Mouse (Mus musculus): ENCODE data around the gene Havcr2. TPM values are rescaled to one million over a fixed set of nuclear protein-coding genes. Genes with fewer than 3 reads are reported as not detected.

Gene Havcr2
- polyA plus RNA-seq, 1 experiment from 2014 or later, result 0.38 TPM

- Histone ChIP-seq H3K4me3 (ENCODE audit: low read depth, low read length) (no peak overlapping the region), H3K4me2 (ENCODE audit: low read depth, low read length) (0 out of 2 replicates have a peak overlapping the region, but pooled peaks have one; percentile 17), H3K27ac (ENCODE audit: low read length) (no peak overlapping the region), H3K36me3 (ENCODE audit: control insufficient read depth, insufficient read depth) (peaks cover 4% of the 10 kb centered on the region), H3K4me1 (ENCODE audit: control insufficient read depth, low read depth, low read length) (no peaks in the 10 kb centered on the region; the same call in 1 of the 2 replicates), H3K27me3 (ENCODE audit: control insufficient read depth, insufficient read depth, low read depth, low read length) (no peaks in the 10 kb centered on the region), H3K9ac (ENCODE audit: low read depth, low read length) (no peak overlapping the region; the same call in 1 of the 2 replicates), H3K9me3 (replicated peaks; ENCODE audit: control insufficient read depth, low read length) (no peaks in the 10 kb centered on the region)
- WGBS (ENCODE audit: insufficient replicate concordance), result 21% methylated on average over 13 of the region's 13 CpGs
- no peak for ATAC-seq (ENCODE audit: low read depth)
These were observed 6.9 kb upstream of the Havcr2 start for GRCm38 (mm10) chr11:46447644-46448484.

GRCm38 (mm10) chr11:46449461-46450080 lies 5.2 kb upstream of the Havcr2 start:
- H3K4me2 ChIP-seq (ENCODE audit: low read depth, low read length), result no peak overlapping the region
- no peak overlapping the region for H3K4me3 ChIP-seq (ENCODE audit: low read depth, low read length)
- H3K9ac ChIP-seq (ENCODE audit: low read depth, low read length), result no peak overlapping the region
- H3K9me3 ChIP-seq (replicated peaks; ENCODE audit: control insufficient read depth, low read length), result no peaks in the 10 kb centered on the region
- H3K27me3 ChIP-seq (ENCODE audit: control insufficient read depth, insufficient read depth, low read depth, low read length), result no peaks in the 10 kb centered on the region
- no peaks in the 10 kb centered on the region for H3K36me3 ChIP-seq (ENCODE audit: control insufficient read depth, insufficient read depth)
- peaks cover 5% of the 10 kb centered on the region; the same call in 1 of the 2 replicates for H3K4me1 ChIP-seq (ENCODE audit: control insufficient read depth, low read depth, low read length)
- H3K27ac ChIP-seq (ENCODE audit: low read length), result no peak overlapping the region
- 62% methylated on average over 11 of the region's 11 CpGs for WGBS (ENCODE audit: insufficient replicate concordance)
- ATAC-seq (ENCODE audit: low read depth), result no peak

GRCm38 (mm10) chr11:46459960-46460359 lies 5.2 kb downstream of the Havcr2 start:
- no peaks in the 10 kb centered on the region for H3K36me3 ChIP-seq (ENCODE audit: control insufficient read depth, insufficient read depth)
- WGBS (ENCODE audit: insufficient replicate concordance), result 47% methylated on average over 3 of the region's 3 CpGs
- H3K4me2 ChIP-seq (ENCODE audit: low read depth, low read length), result no peak overlapping the region
- H3K27me3 ChIP-seq (ENCODE audit: control insufficient read depth, insufficient read depth, low read depth, low read length), result no peaks in the 10 kb centered on the region
- ATAC-seq (ENCODE audit: low read depth), result no peak
- no peak overlapping the region for H3K27ac ChIP-seq (ENCODE audit: low read length)
- H3K4me1 ChIP-seq (ENCODE audit: control insufficient read depth, low read depth, low read length), result peaks cover 2% of the 10 kb centered on the region
- H3K9me3 ChIP-seq (replicated peaks; ENCODE audit: control insufficient read depth, low read length), result no peaks in the 10 kb centered on the region
- no peak overlapping the region for H3K4me3 ChIP-seq (ENCODE audit: low read depth, low read length)
- H3K9ac ChIP-seq (ENCODE audit: low read depth, low read length), result no peak overlapping the region

GRCm38 (mm10) chr11:46461362-46461761 lies 6.6 kb downstream of the Havcr2 start:
- WGBS (ENCODE audit: insufficient replicate concordance), result 45% methylated on average over 5 of the region's 5 CpGs
- H3K9ac ChIP-seq (ENCODE audit: low read depth, low read length), result no peak overlapping the region
- H3K9me3 ChIP-seq (replicated peaks; ENCODE audit: control insufficient read depth, low read length), result no peaks in the 10 kb centered on the region
- H3K27me3 ChIP-seq (ENCODE audit: control insufficient read depth, insufficient read depth, low read depth, low read length), result no peaks in the 10 kb centered on the region
- no peak overlapping the region for H3K27ac ChIP-seq (ENCODE audit: low read length)
- no peak overlapping the region for H3K4me2 ChIP-seq (ENCODE audit: low read depth, low read length)
- H3K4me3 ChIP-seq (ENCODE audit: low read depth, low read length), result no peak overlapping the region
- no peaks in the 10 kb centered on the region for H3K4me1 ChIP-seq (ENCODE audit: control insufficient read depth, low read depth, low read length)
- ATAC-seq (ENCODE audit: low read depth), result no peak
- H3K36me3 ChIP-seq (ENCODE audit: control insufficient read depth, insufficient read depth), result no peaks in the 10 kb centered on the region

- Histone ChIP-seq H3K9me3 (replicated peaks; ENCODE audit: control insufficient read depth, low read length) (no peaks in the 10 kb centered on the region), H3K27ac (ENCODE audit: low read length) (no peak overlapping the region), H3K36me3 (ENCODE audit: control insufficient read depth, insufficient read depth) (no peaks in the 10 kb centered on the region), H3K27me3 (ENCODE audit: control insufficient read depth, insufficient read depth, low read depth, low read length) (no peaks in the 10 kb centered on the region), H3K9ac (ENCODE audit: low read depth, low read length) (no peak overlapping the region), H3K4me2 (ENCODE audit: low read depth, low read length) (no peak overlapping the region), H3K4me1 (ENCODE audit: control insufficient read depth, low read depth, low read length) (no peaks in the 10 kb centered on the region), H3K4me3 (ENCODE audit: low read depth, low read length) (no peak overlapping the region)
- 38% methylated on average over 5 of the region's 5 CpGs for WGBS (ENCODE audit: insufficient replicate concordance)
- ATAC-seq (ENCODE audit: low read depth), result no peak
These were observed 7.2 kb downstream of the Havcr2 start for GRCm38 (mm10) chr11:46461931-46462330.

- Histone ChIP-seq H3K27me3 (ENCODE audit: control insufficient read depth, insufficient read depth, low read depth, low read length) (no peaks in the 10 kb centered on the region), H3K4me1 (ENCODE audit: control insufficient read depth, low read depth, low read length) (no peaks in the 10 kb centered on the region), H3K27ac (ENCODE audit: low read length) (no peak overlapping the region), H3K36me3 (ENCODE audit: control insufficient read depth, insufficient read depth) (no peaks in the 10 kb centered on the region), H3K9me3 (replicated peaks; ENCODE audit: control insufficient read depth, low read length) (no peaks in the 10 kb centered on the region), H3K4me3 (ENCODE audit: low read depth, low read length) (no peak overlapping the region), H3K9ac (ENCODE audit: low read depth, low read length) (no peak overlapping the region), H3K4me2 (ENCODE audit: low read depth, low read length) (no peak overlapping the region)
- ATAC-seq (ENCODE audit: low read depth), result no peak
- 40% methylated on average over 2 of the region's 2 CpGs for WGBS (ENCODE audit: insufficient replicate concordance)
These were observed 12.1 kb downstream of the Havcr2 start for GRCm38 (mm10) chr11:46466878-46467277.

- Histone ChIP-seq H3K4me2 (ENCODE audit: low read depth, low read length) (no peak overlapping the region), H3K9me3 (replicated peaks; ENCODE audit: control insufficient read depth, low read length) (no peaks in the 10 kb centered on the region), H3K27ac (ENCODE audit: low read length) (no peak overlapping the region), H3K4me1 (ENCODE audit: control insufficient read depth, low read depth, low read length) (no peaks in the 10 kb centered on the region), H3K9ac (ENCODE audit: low read depth, low read length) (no peak overlapping the region), H3K36me3 (ENCODE audit: control insufficient read depth, insufficient read depth) (no peaks in the 10 kb centered on the region), H3K4me3 (ENCODE audit: low read depth, low read length) (no peak overlapping the region), H3K27me3 (ENCODE audit: control insufficient read depth, insufficient read depth, low read depth, low read length) (no peaks in the 10 kb centered on the region)
- ATAC-seq (ENCODE audit: low read depth), result no peak
- 78% methylated on average over 4 of the region's 4 CpGs for WGBS (ENCODE audit: insufficient replicate concordance)
These were observed 19.5 kb downstream of the Havcr2 start for GRCm38 (mm10) chr11:46474220-46474619.

- no peak overlapping the region for H3K27ac ChIP-seq (ENCODE audit: low read length)
- H3K27me3 ChIP-seq (ENCODE audit: control insufficient read depth, insufficient read depth, low read depth, low read length), result no peaks in the 10 kb centered on the region
- WGBS (ENCODE audit: insufficient replicate concordance), result 61% methylated on average over 9 of the region's 9 CpGs
These were observed 24.6 kb downstream of the Havcr2 start for GRCm38 (mm10) chr11:46479311-46479710.

GRCm38 (mm10) chr11:46480517-46480916 lies 25.8 kb downstream of the Havcr2 start:
- H3K4me2 ChIP-seq (ENCODE audit: low read depth, low read length), result no peak overlapping the region
- no peak overlapping the region for H3K9ac ChIP-seq (ENCODE audit: low read depth, low read length)
- no peaks in the 10 kb centered on the region for H3K27me3 ChIP-seq (ENCODE audit: control insufficient read depth, insufficient read depth, low read depth, low read length)
- 18% methylated on average over 7 of the region's 7 CpGs for WGBS (ENCODE audit: insufficient replicate concordance)
- H3K4me3 ChIP-seq (ENCODE audit: low read depth, low read length), result no peak overlapping the region
- no peaks in the 10 kb centered on the region for H3K4me1 ChIP-seq (ENCODE audit: control insufficient read depth, low read depth, low read length)
- H3K9me3 ChIP-seq (replicated peaks; ENCODE audit: control insufficient read depth, low read length), result no peaks in the 10 kb centered on the region
- H3K27ac ChIP-seq (ENCODE audit: low read length), result no peak overlapping the region
- no peaks in the 10 kb centered on the region for H3K36me3 ChIP-seq (ENCODE audit: control insufficient read depth, insufficient read depth)
- peak; percentile 13; the same call in 1 of the 2 replicates for ATAC-seq (ENCODE audit: low read depth)

More at GRCm38 (mm10) chr11:46479311-46479710, 24.6 kb downstream of the Havcr2 start:
- Histone ChIP-seq H3K36me3 (ENCODE audit: control insufficient read depth, insufficient read depth) (no peaks in the 10 kb centered on the region), H3K9me3 (replicated peaks; ENCODE audit: control insufficient read depth, low read length) (no peaks in the 10 kb centered on the region), H3K9ac (ENCODE audit: low read depth, low read length) (no peak overlapping the region), H3K4me1 (ENCODE audit: control insufficient read depth, low read depth, low read length) (no peaks in the 10 kb centered on the region), H3K4me3 (ENCODE audit: low read depth, low read length) (no peak overlapping the region), H3K4me2 (ENCODE audit: low read depth, low read length) (no peak overlapping the region)
- ATAC-seq (ENCODE audit: low read depth), result no peak
